Mouse (Mus musculus) lung, postnatal 0 days (tissue): ENCODE measurements around the gene Nsun2.

Experiments used
- CTCF ChIP-seq: IDR thresholded peaks from 2 replicates; pipeline ENCODE4 v1.5.1; 2016; ENCODE audit warnings: antibody characterized with exemption, mild to moderate bottlenecking
- EP300 ChIP-seq: IDR thresholded peaks from 2 replicates; pipeline ENCODE4 v1.6.1; 2016; ENCODE audit warnings: antibody characterized with exemption, mild to moderate bottlenecking, control low read depth

DNA sequence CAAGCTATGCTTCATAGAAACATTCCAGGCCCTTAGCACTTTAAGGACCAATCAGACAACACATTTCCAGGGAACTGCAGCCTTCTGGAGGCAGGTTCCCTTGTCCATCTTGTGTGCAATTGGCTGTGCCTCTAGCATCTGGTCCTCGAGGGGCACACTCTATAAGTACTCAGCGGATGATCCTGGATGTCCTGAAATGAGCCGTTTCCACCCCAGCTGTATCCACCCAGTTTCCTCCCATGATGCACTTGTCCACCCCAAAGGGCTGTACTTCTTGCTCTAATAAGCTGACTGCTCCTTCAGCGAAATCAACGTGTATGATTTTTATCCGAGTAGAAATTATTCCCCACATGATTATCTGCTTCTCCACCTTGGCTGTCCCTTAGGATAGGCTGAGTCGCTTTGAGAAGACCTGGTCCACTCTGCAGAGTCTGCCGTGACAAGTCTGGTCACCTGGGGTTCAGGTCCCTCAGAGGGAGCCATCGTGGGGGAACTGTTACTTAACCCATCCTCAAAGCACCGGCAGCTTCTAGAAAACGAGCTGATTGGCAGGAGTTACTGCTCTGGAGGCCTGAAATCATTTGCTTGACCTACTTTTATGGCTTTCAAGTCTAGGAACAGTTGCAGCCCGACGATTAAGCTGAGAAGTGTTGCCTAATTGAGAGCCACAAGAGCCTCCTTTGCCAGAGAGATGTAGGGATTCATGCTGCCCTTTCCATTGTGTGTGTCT is 112.3 kb downstream of the Nsun2 start:
- TF ChIP-seq CTCF = no peak
- TF ChIP-seq EP300 = no peak
